Mouse (Mus musculus) MEL (cell line): Measurements from ENCODE around the gene Vps37b. TPM values are rescaled to one million over a fixed set of nuclear protein-coding genes. Genes with fewer than 3 reads are reported as not detected.

Source experiments
- DNase-seq: peaks from one replicate; pipeline ENCODE4 v3.0.0; 2011; ENCODE audit warnings: low read depth, low spot score
- H3K27ac ChIP-seq: 2 replicates; pipeline ENCODE4 v1.5.1; 2012; ENCODE audit warnings: low read depth, mild to moderate bottlenecking, control low read depth, low read length, moderate library complexity; ENCODE audit not compliant: control insufficient read depth
- H3K27me3 ChIP-seq, 2 experiments: fragments of 150-350 bp in 1 of 2; sonication (generic) in 1 of 2; 2 replicates each; pipeline ENCODE4 v1.6.1; 2012; ENCODE audit warnings: low read length in 2 of 2, mild to moderate bottlenecking in 2 of 2, improper control_type of control experiment in 1 of 2, moderate library complexity in 1 of 2; ENCODE audit not compliant: insufficient read depth in 2 of 2, control insufficient read depth in 1 of 2
- H3K36me3 ChIP-seq, 2 experiments: 2 replicates each; pipeline ENCODE4 v1.6.1; 2012 to 2014; ENCODE audit warnings: low read length in 2 of 2, improper control_type of control experiment in 1 of 2, inconsistent platforms in 1 of 2, mild to moderate bottlenecking in 1 of 2; ENCODE audit not compliant: insufficient read depth in 2 of 2, control insufficient read depth in 1 of 2
- H3K4me1 ChIP-seq, 2 experiments: fragments of 150-350 bp in 1 of 2; sonication (generic) in 1 of 2; 2 replicates each; pipeline ENCODE4 v1.6.1; 2012; ENCODE audit warnings: low read length in 2 of 2, improper control_type of control experiment in 1 of 2, mild to moderate bottlenecking in 1 of 2; ENCODE audit not compliant: insufficient read depth in 2 of 2, control insufficient read depth in 1 of 2
- H3K4me3 ChIP-seq, 2 experiments: fragments of 150-350 bp in 1 of 2; sonication (generic) in 1 of 2; 2 replicates each; pipeline ENCODE4 v1.5.1; 2012; ENCODE audit warnings: low read depth in 2 of 2, low read length in 2 of 2, mild to moderate bottlenecking in 2 of 2, moderate library complexity in 2 of 2, control low read depth in 1 of 2, improper control_type of control experiment in 1 of 2; ENCODE audit not compliant: control insufficient read depth in 1 of 2, insufficient read depth in 1 of 2
- H3K79me2 ChIP-seq: 2 replicates; pipeline ENCODE4 v1.6.1; 2012; ENCODE audit warnings: mild to moderate bottlenecking, low read length, moderate library complexity; ENCODE audit not compliant: control insufficient read depth, poor library complexity, insufficient read depth
- H3K9ac ChIP-seq: 2 replicates; pipeline ENCODE4 v1.6.1; 2012; ENCODE audit warnings: low read depth, mild to moderate bottlenecking, control low read depth, low read length, moderate library complexity; ENCODE audit not compliant: control insufficient read depth, poor library complexity, severe bottlenecking
- H3K9me3 ChIP-seq: fragments of 150-350 bp; sonication (generic); replicated peaks from 2 replicates; pipeline ENCODE4 v1.6.1; 2012; ENCODE audit warnings: mild to moderate bottlenecking, low read length, improper control_type of control experiment, moderate library complexity; ENCODE audit not compliant: insufficient read depth
- BHLHE40 ChIP-seq: IDR thresholded peaks from 2 replicates; pipeline ENCODE4 v1.6.1; 2012; ENCODE audit warnings: low read depth, mild to moderate bottlenecking, inconsistent platforms, low read length, improper control_type of control experiment, borderline replicate concordance
- CHD2 ChIP-seq: IDR thresholded peaks from 2 replicates; pipeline ENCODE4 v1.6.1; 2011; ENCODE audit warnings: low read length, improper control_type of control experiment
- CTCF ChIP-seq, 3 experiments: IDR thresholded peaks in 2 of 3; conservative IDR thresholded peaks in 1 of 3; 2 replicates each; pipeline ENCODE4 v1.5.1; 2011 to 2012; ENCODE audit warnings: low read length in 3 of 3, low read depth in 2 of 3, mild to moderate bottlenecking in 2 of 3, improper control_type of control experiment in 1 of 3, inconsistent platforms in 1 of 3, mixed read lengths in 1 of 3, moderate library complexity in 1 of 3; ENCODE audit not compliant: control insufficient read depth in 1 of 3, insufficient read depth in 1 of 3, poor library complexity in 1 of 3, severe bottlenecking in 1 of 3
- GABPA ChIP-seq: IDR thresholded peaks from 2 replicates; pipeline ENCODE4 v1.6.1; 2012; ENCODE audit warnings: low read depth, mild to moderate bottlenecking, inconsistent platforms, low read length, improper control_type of control experiment, moderate library complexity
- GATA1 ChIP-seq: IDR thresholded peaks from 2 replicates; pipeline ENCODE4 v1.6.1; 2011; ENCODE audit warnings: low read depth, low read length, improper control_type of control experiment
- HCFC1 ChIP-seq: IDR thresholded peaks from 2 replicates; pipeline ENCODE4 v1.6.1; 2012; ENCODE audit warnings: low read depth, mild to moderate bottlenecking, inconsistent platforms, low read length, improper control_type of control experiment, moderate library complexity
- MAFK ChIP-seq: IDR thresholded peaks from 2 replicates; pipeline ENCODE4 v1.6.1; 2011; ENCODE audit warnings: low read depth, mild to moderate bottlenecking, low read length, improper control_type of control experiment, borderline replicate concordance
- MXI1 ChIP-seq: IDR thresholded peaks from 2 replicates; pipeline ENCODE4 v1.6.1; 2011; ENCODE audit warnings: mild to moderate bottlenecking, low read depth, low read length, improper control_type of control experiment
- MYB ChIP-seq: IDR thresholded peaks from 2 replicates; pipeline ENCODE4 v1.6.1; 2011; ENCODE audit warnings: mild to moderate bottlenecking, low read depth, low read length, improper control_type of control experiment
- MYC ChIP-seq: IDR thresholded peaks from 2 replicates; pipeline ENCODE4 v1.6.1; 2011; ENCODE audit warnings: low read depth, mild to moderate bottlenecking, low read length, improper control_type of control experiment, moderate library complexity
- NELFE ChIP-seq: IDR thresholded peaks from 2 replicates; pipeline ENCODE4 v1.6.1; 2011; ENCODE audit warnings: low read depth, low read length, improper control_type of control experiment
- POLR2AphosphoS5 ChIP-seq: IDR thresholded peaks from 2 replicates; pipeline ENCODE4 v1.6.1; 2012; ENCODE audit warnings: low read depth, borderline replicate concordance, mild to moderate bottlenecking, inconsistent platforms, low read length, moderate library complexity, mixed read lengths
- SIN3A ChIP-seq: IDR thresholded peaks from 2 replicates; pipeline ENCODE4 v1.6.1; 2012; ENCODE audit warnings: low read length, improper control_type of control experiment, inconsistent platforms
- TAL1 ChIP-seq: IDR thresholded peaks from 2 replicates; pipeline ENCODE4 v1.6.1; 2012; ENCODE audit warnings: mild to moderate bottlenecking, inconsistent platforms, low read length, moderate library complexity, mixed read lengths
- TCF12 ChIP-seq: IDR thresholded peaks from 2 replicates; pipeline ENCODE4 v1.6.1; 2014; ENCODE audit warnings: low read depth, mild to moderate bottlenecking, inconsistent platforms, low read length, improper control_type of control experiment, moderate library complexity
- USF1 ChIP-seq: IDR thresholded peaks from 2 replicates; pipeline ENCODE4 v1.6.1; 2014; ENCODE audit warnings: low read depth, mild to moderate bottlenecking, inconsistent platforms, low read length, improper control_type of control experiment, moderate library complexity
- ZMIZ1 ChIP-seq: IDR thresholded peaks from 2 replicates; pipeline ENCODE4 v1.6.1; 2012; ENCODE audit warnings: low read depth, mild to moderate bottlenecking, inconsistent platforms, low read length, improper control_type of control experiment, moderate library complexity
- ZNF384 ChIP-seq: IDR thresholded peaks from 2 replicates; pipeline ENCODE4 v1.6.1; 2012; ENCODE audit warnings: low read depth, mild to moderate bottlenecking, inconsistent platforms, low read length, improper control_type of control experiment
- polyA plus RNA-seq, 2 experiments: library from polyadenylated mRNA; stranded (reverse) in 1 of 2; unstranded in 1 of 2; fragments of >175 nt in 1 of 2; fragments of >200 nt in 1 of 2; gene quantifications; 2 replicates each; pipeline versions ENCODE4 v1.2.1 to v1.2.4; 2012; ENCODE audit warnings: low replicate concordance in 2 of 2, low read depth in 1 of 2; ENCODE audit not compliant: insufficient read length in 2 of 2, insufficient read depth in 1 of 2, missing spikeins in 1 of 2
- total RNA-seq: library from RNA; depleted of rRNA; stranded (reverse); fragments of 300-350 nt; gene quantifications from 2 replicates; pipeline ENCODE4 v1.2.3, GENCODE M21; 2012

Vps37b gene
- total and polyA plus RNA-seq, 3 experiments = 28.6 to 66.0 TPM; not detected in 1

DNA sequence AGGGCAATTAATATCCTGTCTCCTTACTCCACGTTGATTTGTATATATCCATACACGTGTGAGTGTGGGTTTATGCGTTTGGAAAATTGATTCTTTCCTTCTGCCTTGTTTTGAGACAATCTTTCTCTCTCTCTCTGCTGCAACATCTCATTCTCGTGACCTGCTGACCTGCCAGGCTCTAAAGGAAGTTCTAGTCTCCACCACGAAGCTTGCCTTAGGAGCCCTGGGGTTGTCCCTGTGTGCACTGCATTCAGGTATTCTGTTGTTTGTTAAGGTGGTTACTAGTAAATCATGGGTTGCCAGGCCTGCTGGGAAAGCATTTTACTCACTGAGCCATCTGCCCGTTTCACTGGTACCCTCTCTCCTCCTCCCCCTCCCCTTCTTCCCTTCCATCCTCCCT, 4.3 kb upstream of the Vps37b start:
- Histone ChIP-seq H3K9ac (no peak overlapping the region), H3K27me3 (no peaks in the 10 kb centered on the region), H3K4me3 (no peak overlapping the region), H3K4me1 (peaks cover 7 to 21% of the 10 kb centered on the region in 2 experiments), H3K36me3 (peaks cover 0 to 18% of the 10 kb centered on the region in 2 experiments; a peak in 2 of 4 replicates), H3K27ac (no peak overlapping the region), H3K9me3 (no peaks in the 10 kb centered on the region), H3K79me2 (peaks cover 7% of the 10 kb centered on the region)
- TF ChIP-seq ZNF384 (0 out of 2 replicates have a peak, but pooled peaks have one; percentile 1), HCFC1 (no peak)
- DNase-seq = no peak

DNA sequence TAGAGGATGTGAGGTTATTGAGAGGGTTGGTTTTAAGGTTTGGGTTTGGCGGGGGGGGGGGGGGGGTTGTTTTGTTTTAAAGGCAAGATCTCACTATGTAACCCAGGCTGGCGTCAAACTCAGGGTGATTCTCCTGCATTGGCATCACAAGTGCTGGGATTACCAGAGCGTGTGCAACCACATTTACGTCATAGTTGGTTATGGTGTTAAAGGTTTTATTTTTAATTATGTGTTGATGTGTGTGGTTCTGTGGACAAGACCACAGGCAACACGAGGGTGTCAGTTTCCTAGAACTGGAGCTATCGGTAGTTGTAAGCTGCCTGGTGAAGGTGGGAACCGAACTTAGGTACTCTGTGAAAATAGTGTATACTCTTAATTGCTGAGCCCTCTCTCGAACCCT, 3.7 kb upstream of the Vps37b start:
- no peak overlapping the region for H3K4me3 ChIP-seq
- H3K27ac ChIP-seq = no peak overlapping the region
- H3K27me3 ChIP-seq = no peaks in the 10 kb centered on the region
- TF ChIP-seq CHD2 (no peak), ZNF384 (no peak), MYB (no peak), CTCF (IDR thresholded peaks at IDR 0.05 in 2 of 3, conservative IDR thresholded peaks at IDR 0.05 in 1 of 3; ENCODE audit: control insufficient read depth in 1 of 3, insufficient read depth in 1 of 3, low read depth in 2 of 3, low read length in 3 of 3, poor library complexity in 1 of 3, severe bottlenecking in 1 of 3) (no peak), BHLHE40 (no peak), SIN3A (no peak), GABPA (no peak), POLR2AphosphoS5 (no peak), USF1 (no peak), HCFC1 (no peak), NELFE (no peak), GATA1 (no peak), ZMIZ1 (no peak), MYC (no peak), MAFK (no peak)
- H3K9me3 ChIP-seq = no peaks in the 10 kb centered on the region
- no peak for DNase-seq
- H3K4me1 ChIP-seq = peaks cover 7 to 21% of the 10 kb centered on the region in 2 experiments
- H3K36me3 ChIP-seq = peaks cover 0 to 18% of the 10 kb centered on the region in 2 experiments; a peak in 2 of 4 replicates
- no peak overlapping the region for H3K9ac ChIP-seq
- peaks cover 11% of the 10 kb centered on the region for H3K79me2 ChIP-seq

- H3K36me3 ChIP-seq = peaks cover 0 to 18% of the 10 kb centered on the region in 2 experiments; a peak in 2 of 4 replicates
- no peak for DNase-seq
- no peak overlapping the region for H3K9ac ChIP-seq
- no peaks in the 10 kb centered on the region for H3K27me3 ChIP-seq
- TF ChIP-seq MXI1 (no peak), TAL1 (no peak), MAFK (no peak), TCF12 (no peak), ZNF384 (no peak)
- no peaks in the 10 kb centered on the region for H3K9me3 ChIP-seq
- no peak overlapping the region for H3K27ac ChIP-seq
- H3K4me3 ChIP-seq = no peak overlapping the region
- peaks cover 7 to 23% of the 10 kb centered on the region in 2 experiments for H3K4me1 ChIP-seq
- H3K79me2 ChIP-seq = peaks cover 15% of the 10 kb centered on the region
These were observed 3.3 kb upstream of the Vps37b start for GRCm38 (mm10) chr5:124035406-124035805.
